Mouse (Mus musculus) CH12.LX (cell line): ENCODE data around the gene Arrb1. TPM values are rescaled to one million over a fixed set of nuclear protein-coding genes. Genes with fewer than 3 reads are reported as not detected.

Experiments used
- DNase-seq: peaks from one replicate; pipeline ENCODE4 v3.0.0-alpha.2; 2013; ENCODE audit errors: extremely low read depth
- H3K27ac ChIP-seq: 2 replicates; pipeline ENCODE4 v1.5.1; 2012; ENCODE audit warnings: low read depth, mild to moderate bottlenecking, control low read depth, moderate library complexity; ENCODE audit not compliant: insufficient read depth
- H3K27me3 ChIP-seq: replicated peaks from 2 replicates; pipeline ENCODE3; 2012; ENCODE audit warnings: inconsistent platforms
- H3K36me3 ChIP-seq, 2 experiments: replicated peaks in 1 of 2; 2 replicates each; pipeline versions ENCODE3 to v1.6.1; 2012; ENCODE audit warnings: inconsistent platforms in 1 of 2, low read length in 1 of 2, mild to moderate bottlenecking in 1 of 2, mixed read lengths in 1 of 2, moderate library complexity in 1 of 2; ENCODE audit not compliant: control insufficient read depth in 1 of 2, insufficient read depth in 1 of 2
- H3K4me1 ChIP-seq, 2 experiments: 2 replicates each; pipeline ENCODE4 v1.6.1; 2012; ENCODE audit warnings: inconsistent platforms in 1 of 2, moderate library complexity in 1 of 2; ENCODE audit not compliant: insufficient read depth in 2 of 2, control insufficient read depth in 1 of 2
- H3K4me2 ChIP-seq: 2 replicates; pipeline ENCODE4 v1.6.1; 2012; ENCODE audit warnings: low read depth, mild to moderate bottlenecking, control low read depth; ENCODE audit not compliant: poor library complexity, insufficient read depth, severe bottlenecking
- H3K4me3 ChIP-seq, 3 experiments: fragments of 150-350 bp in 1 of 3; sonication (generic) in 1 of 3; replicated peaks in 1 of 3; 2 replicates each; pipeline versions ENCODE3 to v1.5.1; 2011 to 2012; ENCODE audit warnings: low read depth in 2 of 3, low read length in 2 of 3, mild to moderate bottlenecking in 2 of 3, moderate library complexity in 2 of 3, control low read depth in 1 of 3, improper control_type of control experiment in 1 of 3, inconsistent platforms in 1 of 3, mixed read lengths in 1 of 3; ENCODE audit not compliant: poor library complexity in 1 of 3
- H3K79me2 ChIP-seq: replicated peaks from 2 replicates; pipeline ENCODE4 v1.6.1; 2012; ENCODE audit warnings: mild to moderate bottlenecking, moderate library complexity; ENCODE audit not compliant: control insufficient read depth, poor library complexity, insufficient read depth, severe bottlenecking; ENCODE audit errors: extremely low read depth
- H3K9ac ChIP-seq: 2 replicates; pipeline ENCODE4 v1.6.1; 2012; ENCODE audit warnings: low read depth, mild to moderate bottlenecking, control low read depth, moderate library complexity; ENCODE audit not compliant: insufficient read depth
- H3K9me3 ChIP-seq: replicated peaks from 2 replicates; pipeline ENCODE3; 2012; ENCODE audit warnings: low read length, inconsistent platforms, mixed read lengths
- BHLHE40 ChIP-seq: IDR thresholded peaks from 2 replicates; pipeline ENCODE4 v1.6.1; 2011; ENCODE audit warnings: mild to moderate bottlenecking, low read depth, low read length, improper control_type of control experiment
- CHD2 ChIP-seq: IDR thresholded peaks from 2 replicates; pipeline ENCODE4 v1.6.1; 2011; ENCODE audit warnings: low read length, improper control_type of control experiment
- E2F4 ChIP-seq: IDR thresholded peaks from 2 replicates; pipeline ENCODE4 v1.6.1; 2011; ENCODE audit warnings: low read depth, low read length, improper control_type of control experiment; ENCODE audit not compliant: insufficient replicate concordance
- EP300 ChIP-seq: IDR thresholded peaks from 2 replicates; pipeline ENCODE4 v1.6.1; 2011; ENCODE audit warnings: low read length, improper control_type of control experiment
- ETS1 ChIP-seq: conservative IDR thresholded peaks from 2 replicates; pipeline ENCODE4 v1.6.1; 2012; ENCODE audit warnings: low read depth, mild to moderate bottlenecking, inconsistent platforms, low read length, improper control_type of control experiment, moderate library complexity
- GABPA ChIP-seq: IDR thresholded peaks from 2 replicates; pipeline ENCODE4 v1.6.1; 2012; ENCODE audit warnings: low read depth, low read length, improper control_type of control experiment, inconsistent platforms; ENCODE audit not compliant: insufficient replicate concordance
- IRF4 ChIP-seq: IDR thresholded peaks from 2 replicates; pipeline ENCODE4 v1.6.1; 2014; ENCODE audit warnings: low read depth, mild to moderate bottlenecking, inconsistent platforms, low read length, improper control_type of control experiment
- JUND ChIP-seq: conservative IDR thresholded peaks from 2 replicates; pipeline ENCODE4 v1.6.1; 2011; ENCODE audit warnings: low read depth, low read length, improper control_type of control experiment
- KAT2A ChIP-seq: IDR thresholded peaks from 2 replicates; pipeline ENCODE4 v1.6.1; 2012; ENCODE audit warnings: low read length, improper control_type of control experiment, inconsistent platforms; ENCODE audit not compliant: insufficient replicate concordance
- MAFK ChIP-seq: IDR thresholded peaks from 2 replicates; pipeline ENCODE4 v1.6.1; 2011; ENCODE audit warnings: low read length, improper control_type of control experiment; ENCODE audit not compliant: insufficient replicate concordance
- MAX ChIP-seq: IDR thresholded peaks from 2 replicates; pipeline ENCODE4 v1.6.1; 2011; ENCODE audit warnings: low read length, improper control_type of control experiment
- MAZ ChIP-seq: IDR thresholded peaks from 2 replicates; pipeline ENCODE4 v1.6.1; 2012; ENCODE audit warnings: low read depth, mild to moderate bottlenecking, inconsistent platforms, low read length, improper control_type of control experiment, moderate library complexity
- MEF2A ChIP-seq: IDR thresholded peaks from 2 replicates; pipeline ENCODE4 v1.6.1; 2014; ENCODE audit warnings: low read depth, mild to moderate bottlenecking, inconsistent platforms, low read length, improper control_type of control experiment, borderline replicate concordance
- MYC ChIP-seq: IDR thresholded peaks from 2 replicates; pipeline ENCODE4 v1.6.1; 2011; ENCODE audit warnings: low read depth, mild to moderate bottlenecking, improper control_type of control experiment, low read length
- NELFE ChIP-seq: IDR thresholded peaks from 2 replicates; pipeline ENCODE4 v1.6.1; 2011; ENCODE audit warnings: low read depth, low read length, improper control_type of control experiment
- NRF1 ChIP-seq: IDR thresholded peaks from 2 replicates; pipeline ENCODE4 v1.6.1; 2014; ENCODE audit warnings: low read depth, mild to moderate bottlenecking, inconsistent platforms, low read length, improper control_type of control experiment, moderate library complexity
- POLR2A ChIP-seq: IDR thresholded peaks from 2 replicates; pipeline ENCODE4 v1.6.1; 2011; ENCODE audit warnings: low read depth, mild to moderate bottlenecking, improper control_type of control experiment, low read length
- POLR2AphosphoS2 ChIP-seq: IDR thresholded peaks from 2 replicates; pipeline ENCODE4 v1.6.1; 2011; ENCODE audit warnings: low read depth, low read length, improper control_type of control experiment
- RCOR1 ChIP-seq: conservative IDR thresholded peaks from 2 replicates; pipeline ENCODE4 v1.6.1; 2012; ENCODE audit warnings: low read depth, mild to moderate bottlenecking, inconsistent platforms, low read length, improper control_type of control experiment
- SIN3A ChIP-seq: IDR thresholded peaks from 2 replicates; pipeline ENCODE4 v1.6.1; 2012; ENCODE audit warnings: low read length, improper control_type of control experiment, inconsistent platforms
- SMC3 ChIP-seq: IDR thresholded peaks from 2 replicates; pipeline ENCODE4 v1.6.1; 2011; ENCODE audit warnings: low read depth, low read length, improper control_type of control experiment
- TBP ChIP-seq: conservative IDR thresholded peaks from 2 replicates; pipeline ENCODE4 v1.6.1; 2011; ENCODE audit warnings: low read depth, low read length, improper control_type of control experiment
- TCF12 ChIP-seq: IDR thresholded peaks from 2 replicates; pipeline ENCODE4 v1.6.1; 2014; ENCODE audit warnings: low read depth, mild to moderate bottlenecking, inconsistent platforms, low read length, improper control_type of control experiment
- USF1 ChIP-seq: IDR thresholded peaks from 2 replicates; pipeline ENCODE4 v1.6.1; 2014; ENCODE audit warnings: low read depth, mild to moderate bottlenecking, inconsistent platforms, low read length, improper control_type of control experiment
- USF2 ChIP-seq: conservative IDR thresholded peaks from 2 replicates; pipeline ENCODE4 v1.6.1; 2011; ENCODE audit warnings: low read depth, low read length, improper control_type of control experiment
- ZC3H11A ChIP-seq: IDR thresholded peaks from 2 replicates; pipeline ENCODE4 v1.6.1; 2012; ENCODE audit warnings: low read depth, mild to moderate bottlenecking, inconsistent platforms, low read length, improper control_type of control experiment
- ZKSCAN1 ChIP-seq: IDR thresholded peaks from 2 replicates; pipeline ENCODE4 v1.6.1; 2012; ENCODE audit warnings: low read depth, inconsistent platforms, low read length, improper control_type of control experiment, borderline replicate concordance
- ZMIZ1 ChIP-seq: IDR thresholded peaks from 2 replicates; pipeline ENCODE4 v1.6.1; 2012; ENCODE audit warnings: low read depth, mild to moderate bottlenecking, inconsistent platforms, low read length, improper control_type of control experiment
- ZNF384 ChIP-seq: IDR thresholded peaks from 2 replicates; pipeline ENCODE4 v1.6.1; 2012; ENCODE audit warnings: low read depth, low read length, improper control_type of control experiment, inconsistent platforms
- dilution Hi-C: fragments of 300-500 bp; cut with MboI; formaldehyde crosslinking; loops from 2 replicates; pipeline ENCODE4 v1.14.3; 2020; ENCODE audit warnings: low sequenced_read_pairs; ENCODE audit not compliant: extremely low pct_unique_long_range_greater_than_20kb, extremely low pct_ligation_motif_present
- in situ Hi-C: fragments of 300-500 bp; cut with MboI; formaldehyde crosslinking; loops from 3 replicates; pipeline ENCODE4 v1.14.3; 2019; ENCODE audit warnings: low sequenced_read_pairs, low pct_ligation_motif_present, low pct_unique_long_range_greater_than_20kb, mixed read lengths
- polyA plus RNA-seq: library from polyadenylated mRNA; unstranded; fragments of >175 nt; gene quantifications from 2 replicates; pipeline ENCODE4 v1.2.1, GENCODE M21; 2012; ENCODE audit warnings: low read depth; ENCODE audit not compliant: insufficient read length
- total RNA-seq, 2 experiments: library from RNA; depleted of rRNA; stranded (reverse); fragments of 300-350 nt in 1 of 2; fragments of >200 nt in 1 of 2; gene quantifications; 2 replicates each; pipeline ENCODE4 v1.2.3; 2012 to 2014

Gene Arrb1
- total and polyA plus RNA-seq, 3 experiments: 3.3 to 5.2 (median 4.2) TPM

DNA sequence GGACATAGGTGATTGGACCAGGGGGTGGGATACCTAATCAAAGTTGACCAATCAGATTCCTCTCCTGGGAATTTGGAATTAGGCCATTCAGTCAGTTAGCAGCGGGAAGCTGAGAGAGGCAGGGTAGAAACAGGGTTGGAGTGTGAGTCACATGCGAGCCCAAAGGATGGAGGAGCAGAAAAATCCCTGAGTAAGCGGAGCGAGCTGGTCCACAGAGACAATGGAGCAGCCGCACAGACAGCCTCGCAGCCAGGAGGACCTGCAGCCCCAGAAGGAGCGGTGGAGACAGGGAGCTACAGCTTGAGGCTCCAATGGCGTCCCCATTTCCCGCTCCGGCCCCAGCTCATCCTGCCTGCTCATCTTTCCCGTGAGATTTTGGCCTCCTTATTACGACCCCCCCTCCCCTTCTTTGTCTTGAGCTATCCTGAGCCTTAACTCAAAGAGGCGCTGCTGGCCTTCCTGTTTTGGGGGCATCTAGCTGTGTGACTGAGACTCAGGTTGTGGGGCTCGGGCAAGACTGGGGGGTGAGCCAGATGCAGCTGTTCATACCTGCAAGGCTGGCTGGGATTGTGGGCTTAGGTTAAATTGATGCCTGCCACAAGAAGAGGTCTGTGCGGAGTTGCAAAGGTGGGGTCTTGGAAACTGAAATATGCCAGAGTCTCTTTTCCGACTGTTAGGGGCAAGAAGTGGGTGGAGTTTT is 44.4 kb downstream of the Arrb1 start:
- Histone ChIP-seq H3K4me1 (peaks cover 0 to 3% of the 10 kb centered on the region in 2 experiments; a peak in 2 of 4 replicates), H3K79me2 (no peaks in the 10 kb centered on the region), H3K4me3 (no peak overlapping the region), H3K36me3 (no peaks in the 10 kb centered on the region), H3K4me2 (no peak overlapping the region), H3K27me3 (no peaks in the 10 kb centered on the region), H3K9me3 (no peaks in the 10 kb centered on the region), H3K9ac (no peak overlapping the region), H3K27ac (no peak overlapping the region)
- in situ Hi-C loops: no loop called here
- DNase-seq: no peak
- dilution Hi-C loops: no loop called here
- TF ChIP-seq MYC (no peak), ZC3H11A (no peak), RCOR1 (no peak), NELFE (no peak), POLR2AphosphoS2 (no peak), ZMIZ1 (no peak), E2F4 (no peak), POLR2A (no peak), ZKSCAN1 (no peak), EP300 (no peak), GABPA (no peak), TCF12 (no peak), KAT2A (no peak), MAFK (no peak), USF1 (no peak)

DNA sequence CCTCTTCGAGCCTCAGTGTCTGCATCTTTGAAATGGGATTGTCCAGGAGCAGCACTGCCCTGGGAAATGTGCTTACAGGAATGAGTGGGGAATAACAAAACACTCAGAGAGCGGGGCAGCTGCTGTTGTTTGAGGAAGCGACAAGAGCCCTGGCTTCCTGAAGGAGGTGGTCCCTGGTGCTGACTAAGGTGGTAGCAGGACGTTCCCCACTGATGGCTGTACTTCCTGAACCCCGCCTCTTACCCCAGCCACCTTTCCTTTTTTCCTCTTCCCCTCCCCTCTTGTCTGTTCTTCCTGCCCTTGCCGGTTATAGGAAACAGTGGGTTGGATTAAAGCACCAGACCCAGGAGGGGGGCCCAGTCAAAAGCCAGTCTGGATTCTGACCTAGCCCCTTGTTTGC is 45.0 kb downstream of the Arrb1 start:
- in situ Hi-C loops (no loop called here), dilution Hi-C loops (no loop called here)
- Histone ChIP-seq H3K27ac (no peak overlapping the region), H3K36me3 (peaks cover 0 to 2% of the 10 kb centered on the region in 2 experiments), H3K4me2 (no peak overlapping the region), H3K27me3 (no peaks in the 10 kb centered on the region), H3K4me1 (peaks cover 0 to 3% of the 10 kb centered on the region in 2 experiments; a peak in 2 of 4 replicates), H3K4me3 (no peak overlapping the region), H3K9ac (no peak overlapping the region), H3K9me3 (no peaks in the 10 kb centered on the region), H3K79me2 (no peaks in the 10 kb centered on the region)
- TF ChIP-seq ZNF384: no peak
- no peak for TF ChIP-seq TBP
- TF ChIP-seq NELFE: no peak
- TF ChIP-seq NRF1: no peak
- TF ChIP-seq SMC3: no peak
- no peak for TF ChIP-seq IRF4
- TF ChIP-seq JUND: no peak
- TF ChIP-seq MEF2A: no peak
- TF ChIP-seq BHLHE40: no peak
- no peak for TF ChIP-seq POLR2A
- TF ChIP-seq USF2: no peak
- no peak for TF ChIP-seq KAT2A
- no peak for TF ChIP-seq ETS1
- TF ChIP-seq CHD2: no peak
- TF ChIP-seq POLR2AphosphoS2: no peak
- TF ChIP-seq MAX: no peak
- no peak for TF ChIP-seq EP300
- TF ChIP-seq MAZ: no peak
- no peak for TF ChIP-seq SIN3A
- no peak for DNase-seq
